Mouse (Mus musculus) liver, embryonic 13.5 days (tissue): ENCODE data around the gene Vps37c. TPM values are rescaled to one million over a fixed set of nuclear protein-coding genes. Genes with fewer than 3 reads are reported as not detected.

ENCODE experiments used
- ATAC-seq: fragments of 200-750 bp; cut with Nextera tagmentation; 2 replicates; pipeline ENCODE4 v1.8.0; 2017; ENCODE audit warnings: low read depth, mild to moderate bottlenecking, moderate number of reproducible peaks, moderate library complexity
- DNase-seq: peaks from one replicate; pipeline ENCODE4 v3.0.0; 2022
- H3K27ac ChIP-seq: fragments of 300-500 bp; sonication (generic); 2 replicates; pipeline ENCODE4 v1.5.1; 2015; ENCODE audit warnings: moderate library complexity, mild to moderate bottlenecking, inconsistent platforms
- H3K27me3 ChIP-seq: fragments of 300-500 bp; sonication (generic); 2 replicates; pipeline ENCODE4 v1.6.1; 2015; ENCODE audit warnings: mild to moderate bottlenecking, inconsistent platforms
- H3K36me3 ChIP-seq: fragments of 300-500 bp; sonication (generic); 2 replicates; pipeline ENCODE4 v1.6.1; 2015; ENCODE audit warnings: mild to moderate bottlenecking, inconsistent platforms
- H3K4me1 ChIP-seq: fragments of 300-500 bp; sonication (generic); replicated peaks from 2 replicates; pipeline ENCODE4 v1.6.1; 2015; ENCODE audit warnings: inconsistent platforms
- H3K4me2 ChIP-seq: fragments of 300-500 bp; sonication (generic); 2 replicates; pipeline ENCODE4 v1.6.1; 2015; ENCODE audit warnings: inconsistent platforms, mild to moderate bottlenecking, moderate library complexity
- H3K4me3 ChIP-seq: fragments of 300-500 bp; sonication (generic); replicated peaks from 2 replicates; pipeline ENCODE4 v1.5.1; 2015; ENCODE audit warnings: mild to moderate bottlenecking, inconsistent platforms
- H3K9ac ChIP-seq: fragments of 300-500 bp; sonication (generic); 2 replicates; pipeline ENCODE4 v1.6.1; 2015; ENCODE audit warnings: mild to moderate bottlenecking, inconsistent platforms
- H3K9me3 ChIP-seq: fragments of 300-500 bp; sonication (generic); replicated peaks from 2 replicates; pipeline ENCODE4 v1.6.1; 2016; ENCODE audit warnings: inconsistent platforms
- WGBS: fragments of 180-500 bp; shearing (Covaris S2); methylation state at CpG from one replicate; pipeline ENCODE4 v1.1.7; 2015; ENCODE audit not compliant: insufficient replicate concordance; 5-methylcytosine and 5-hydroxymethylcytosine counted together
- polyA plus RNA-seq: library from polyadenylated mRNA; unstranded; fragments of >200 nt; fragmentation: Nextera tagmentation; extraction: Ambion mirVana; gene quantifications from 2 replicates; pipeline ENCODE4 v1.2.1, GENCODE M21; 2015

The Vps37c gene
- polyA plus RNA-seq, 1 experiment from 2014 or later = 10.4 TPM

- WGBS = 74% methylated on average over 8 of the region's 8 CpGs
- DNase-seq (no peak), ATAC-seq (no peak)
- Histone ChIP-seq H3K4me3 (no peak overlapping the region), H3K36me3 (peaks cover 6% of the 10 kb centered on the region), H3K4me2 (no peak overlapping the region), H3K9ac (no peak overlapping the region), H3K27me3 (no peaks in the 10 kb centered on the region), H3K27ac (no peak overlapping the region; the same call in 1 of the 2 replicates), H3K4me1 (peaks cover 83% of the 10 kb centered on the region), H3K9me3 (no peaks in the 10 kb centered on the region)
Observed at GRCm38 (mm10) chr19:10702125-10702524, 13.6 kb downstream of the Vps37c start.

GRCm38 (mm10) chr19:10703470-10703869 is 14.9 kb downstream of the Vps37c start:
- Histone ChIP-seq H3K9me3 (no peaks in the 10 kb centered on the region), H3K36me3 (peaks cover 19% of the 10 kb centered on the region), H3K4me3 (no peak overlapping the region), H3K9ac (no peak overlapping the region), H3K27me3 (no peaks in the 10 kb centered on the region), H3K27ac (no peak overlapping the region), H3K4me1 (peaks cover 69% of the 10 kb centered on the region), H3K4me2 (no peak overlapping the region)
- no peak for DNase-seq
- ATAC-seq = no peak
- WGBS = 67% methylated on average over 8 of the region's 8 CpGs

GRCm38 (mm10) chr19:10707087-10707875 is 18.7 kb downstream of the Vps37c start:
- Histone ChIP-seq H3K4me3 (no peak overlapping the region), H3K9ac (no peak overlapping the region), H3K4me2 (no peak overlapping the region), H3K27ac (no peak overlapping the region), H3K4me1 (peaks cover 44% of the 10 kb centered on the region), H3K27me3 (no peaks in the 10 kb centered on the region), H3K36me3 (peaks cover 51% of the 10 kb centered on the region), H3K9me3 (no peaks in the 10 kb centered on the region)
- ATAC-seq (no peak), DNase-seq (no peak)
- 71% methylated on average over 13 of the region's 13 CpGs for WGBS

GRCm38 (mm10) chr19:10707881-10708280 is 19.3 kb downstream of the Vps37c start:
- no peaks in the 10 kb centered on the region for H3K9me3 ChIP-seq
- H3K9ac ChIP-seq = no peak overlapping the region
- ATAC-seq (no peak), DNase-seq (no peak)
- peaks cover 57% of the 10 kb centered on the region for H3K36me3 ChIP-seq
- no peaks in the 10 kb centered on the region for H3K27me3 ChIP-seq
- no peak overlapping the region for H3K4me3 ChIP-seq
- H3K4me1 ChIP-seq = peaks cover 38% of the 10 kb centered on the region
- H3K4me2 ChIP-seq = no peak overlapping the region
- H3K27ac ChIP-seq = no peak overlapping the region
- 79% methylated on average over 1 of the region's 1 CpGs for WGBS

GRCm38 (mm10) chr19:10708900-10709299 is 20.4 kb downstream of the Vps37c start:
- Histone ChIP-seq H3K27ac (peak overlapping the region; percentile 20; the same call in 1 of the 2 replicates), H3K4me1 (peaks cover 27% of the 10 kb centered on the region), H3K9ac (peak overlapping the region; percentile 34; the same call in 1 of the 2 replicates), H3K4me2 (no peak overlapping the region), H3K4me3 (no peak overlapping the region), H3K9me3 (no peaks in the 10 kb centered on the region), H3K27me3 (no peaks in the 10 kb centered on the region), H3K36me3 (peaks cover 67% of the 10 kb centered on the region)
- DNase-seq (no peak), ATAC-seq (no peak)
- WGBS = 68% methylated on average over 6 of the region's 6 CpGs

- WGBS = 22% methylated on average over 8 of the region's 8 CpGs
- H3K4me2 ChIP-seq = no peak overlapping the region
- peak overlapping the region; percentile 34; the same call in 1 of the 2 replicates for H3K9ac ChIP-seq
- ATAC-seq (peak; percentile 61), DNase-seq (peak; percentile 76)
- H3K27me3 ChIP-seq = no peaks in the 10 kb centered on the region
- peaks cover 70% of the 10 kb centered on the region for H3K36me3 ChIP-seq
- H3K27ac ChIP-seq = 0 out of 2 replicates have a peak overlapping the region, but pooled peaks have one; percentile 20
- no peak overlapping the region for H3K4me3 ChIP-seq
- H3K4me1 ChIP-seq = peaks cover 22% of the 10 kb centered on the region
- H3K9me3 ChIP-seq = no peaks in the 10 kb centered on the region
Observed at GRCm38 (mm10) chr19:10709360-10710087, 21.0 kb downstream of the Vps37c start.

GRCm38 (mm10) chr19:10710088-10710511 is 21.6 kb downstream of the Vps37c start:
- 76% methylated on average over 9 of the region's 9 CpGs for WGBS
- no peak overlapping the region for H3K4me2 ChIP-seq
- H3K9ac ChIP-seq = no peak overlapping the region
- H3K9me3 ChIP-seq = no peaks in the 10 kb centered on the region
- no peak overlapping the region for H3K4me3 ChIP-seq
- ATAC-seq = peak; percentile 10; the same call in 1 of the 2 replicates
- H3K4me1 ChIP-seq = peaks cover 16% of the 10 kb centered on the region
- H3K27me3 ChIP-seq = no peaks in the 10 kb centered on the region
- H3K27ac ChIP-seq = no peak overlapping the region
- H3K36me3 ChIP-seq = peaks cover 70% of the 10 kb centered on the region
- DNase-seq = no peak

GRCm38 (mm10) chr19:10710751-10711150 is 22.2 kb downstream of the Vps37c start:
- no peak overlapping the region for H3K4me2 ChIP-seq
- no peaks in the 10 kb centered on the region for H3K9me3 ChIP-seq
- peaks cover 12% of the 10 kb centered on the region for H3K4me1 ChIP-seq
- peaks cover 70% of the 10 kb centered on the region for H3K36me3 ChIP-seq
- no peaks in the 10 kb centered on the region for H3K27me3 ChIP-seq
- DNase-seq = no peak
- no peak overlapping the region for H3K9ac ChIP-seq
- no peak overlapping the region for H3K4me3 ChIP-seq
- 85% methylated on average over 4 of the region's 4 CpGs for WGBS
- no peak for ATAC-seq
- no peak overlapping the region for H3K27ac ChIP-seq

GRCm38 (mm10) chr19:10712194-10712593 is 23.7 kb downstream of the Vps37c start:
- H3K4me1 ChIP-seq = peaks cover 12% of the 10 kb centered on the region
- H3K4me3 ChIP-seq = no peak overlapping the region
- 82% methylated on average over 7 of the region's 7 CpGs for WGBS
- H3K9ac ChIP-seq = no peak overlapping the region
- H3K9me3 ChIP-seq = no peaks in the 10 kb centered on the region
- ATAC-seq = no peak
- peaks cover 64% of the 10 kb centered on the region for H3K36me3 ChIP-seq
- no peak for DNase-seq
- no peaks in the 10 kb centered on the region for H3K27me3 ChIP-seq
- H3K4me2 ChIP-seq = no peak overlapping the region
- no peak overlapping the region for H3K27ac ChIP-seq

- Histone ChIP-seq H3K9me3 (no peaks in the 10 kb centered on the region), H3K4me1 (peaks cover 12% of the 10 kb centered on the region), H3K4me3 (no peak overlapping the region), H3K9ac (no peak overlapping the region), H3K27me3 (no peaks in the 10 kb centered on the region), H3K27ac (no peak overlapping the region), H3K36me3 (peaks cover 59% of the 10 kb centered on the region), H3K4me2 (no peak overlapping the region)
- ATAC-seq = no peak
- WGBS = 84% methylated on average over 12 of the region's 12 CpGs
- no peak for DNase-seq
Observed at GRCm38 (mm10) chr19:10712646-10713045, 24.1 kb downstream of the Vps37c start.

- H3K36me3 ChIP-seq = peaks cover 50% of the 10 kb centered on the region
- H3K4me2 ChIP-seq = no peak overlapping the region
- ATAC-seq (no peak), DNase-seq (no peak)
- no peak overlapping the region for H3K4me3 ChIP-seq
- H3K27me3 ChIP-seq = no peaks in the 10 kb centered on the region
- no peaks in the 10 kb centered on the region for H3K9me3 ChIP-seq
- 81% methylated on average over 10 of the region's 10 CpGs for WGBS
- peaks cover 12% of the 10 kb centered on the region for H3K4me1 ChIP-seq
- H3K9ac ChIP-seq = no peak overlapping the region
- no peak overlapping the region for H3K27ac ChIP-seq
Observed at GRCm38 (mm10) chr19:10713551-10713950, 25.0 kb downstream of the Vps37c start.
